Mouse (Mus musculus): Measurements from ENCODE around the gene Paqr9. TPM values are rescaled to one million over a fixed set of nuclear protein-coding genes. Genes with fewer than 3 reads are reported as not detected.

The Paqr9 gene
- polyA plus RNA-seq, 1 experiment from 2014 or later, result 2.0 TPM

Other genes with a start within 250 kb of the Paqr9 start
- 6.5 and 8.2 TPM in 2 replicates for gene Chst2, start 152.9 kb upstream of the Paqr9 start, polyA plus RNA-seq (2016; fragmentation: Nextera tagmentation; extraction: Ambion mirVana)
- gene U2surp, start 47.7 kb upstream of the Paqr9 start, polyA plus RNA-seq (2016; fragmentation: Nextera tagmentation; extraction: Ambion mirVana), result 140 and 163 TPM in 2 replicates
- 2.5 and 2.8 TPM in 2 replicates for gene Pcolce2, start 77.9 kb downstream of the Paqr9 start, polyA plus RNA-seq (2016; fragmentation: Nextera tagmentation; extraction: Ambion mirVana)
- gene Trpc1, start 190.7 kb downstream of the Paqr9 start, polyA plus RNA-seq (2016; fragmentation: Nextera tagmentation; extraction: Ambion mirVana), result 4.3 and 4.7 TPM in 2 replicates